Mouse (Mus musculus) liver, embryonic 15.5 days (tissue): Measurements from ENCODE around the gene Lclat1. TPM values are rescaled to one million over a fixed set of nuclear protein-coding genes. Genes with fewer than 3 reads are reported as not detected.

ENCODE experiments used
- ATAC-seq: fragments of 200-750 bp; cut with Nextera tagmentation; 2 replicates; pipeline ENCODE4 v1.8.0; 2017; ENCODE audit warnings: moderate number of reproducible peaks, mild to moderate bottlenecking, moderate library complexity; ENCODE audit not compliant: insufficient read depth
- H3K27ac ChIP-seq: fragments of 300-500 bp; sonication (generic); replicated peaks from 2 replicates; pipeline ENCODE4 v1.5.1; 2015; ENCODE audit warnings: mild to moderate bottlenecking, inconsistent platforms
- H3K27me3 ChIP-seq: fragments of 300-500 bp; sonication (generic); 2 replicates; pipeline ENCODE4 v1.6.1; 2015; ENCODE audit warnings: mild to moderate bottlenecking, inconsistent platforms
- H3K36me3 ChIP-seq: fragments of 300-500 bp; sonication (generic); replicated peaks from 2 replicates; pipeline ENCODE4 v1.6.1; 2015; ENCODE audit warnings: moderate library complexity, mild to moderate bottlenecking, inconsistent platforms
- H3K4me1 ChIP-seq: fragments of 300-500 bp; sonication (generic); replicated peaks from 2 replicates; pipeline ENCODE4 v1.6.1; 2015; ENCODE audit warnings: inconsistent platforms
- H3K4me2 ChIP-seq: fragments of 300-500 bp; sonication (generic); 2 replicates; pipeline ENCODE4 v1.6.1; 2015; ENCODE audit warnings: moderate library complexity, mild to moderate bottlenecking, inconsistent platforms
- H3K4me3 ChIP-seq: fragments of 300-500 bp; sonication (generic); replicated peaks from 2 replicates; pipeline ENCODE4 v1.5.1; 2015; ENCODE audit warnings: mild to moderate bottlenecking, inconsistent platforms
- H3K9ac ChIP-seq: fragments of 300-500 bp; sonication (generic); 2 replicates; pipeline ENCODE4 v1.6.1; 2015; ENCODE audit warnings: moderate library complexity, mild to moderate bottlenecking, inconsistent platforms
- H3K9me3 ChIP-seq: fragments of 300-500 bp; sonication (generic); replicated peaks from 2 replicates; pipeline ENCODE4 v1.6.1; 2016; ENCODE audit warnings: inconsistent platforms
- WGBS: fragments of 180-500 bp; shearing (Covaris S2); methylation state at CpG from one replicate; pipeline ENCODE4 v1.1.7; 2015; ENCODE audit warnings: mixed read lengths; ENCODE audit not compliant: insufficient replicate concordance; 5-methylcytosine and 5-hydroxymethylcytosine counted together
- polyA plus RNA-seq: library from polyadenylated mRNA; unstranded; fragments of >200 nt; fragmentation: Nextera tagmentation; extraction: Ambion mirVana; gene quantifications from 2 replicates; pipeline ENCODE4 v1.2.1, GENCODE M21; 2015

The Lclat1 gene
- polyA plus RNA-seq, 1 experiment from 2014 or later = 2.5 TPM

GRCm38 (mm10) chr17:73092103-73093097 lies 15.4 kb upstream of the Lclat1 start:
- H3K4me1 ChIP-seq = peaks cover 2% of the 10 kb centered on the region; the same call in 1 of the 2 replicates
- no peak overlapping the region for H3K4me3 ChIP-seq
- H3K36me3 ChIP-seq = no peaks in the 10 kb centered on the region
- H3K27ac ChIP-seq = no peak overlapping the region
- ATAC-seq = no peak
- H3K4me2 ChIP-seq = no peak overlapping the region
- no peaks in the 10 kb centered on the region for H3K9me3 ChIP-seq
- H3K9ac ChIP-seq = no peak overlapping the region
- H3K27me3 ChIP-seq = 0 out of 2 replicates have a peak, but pooled peaks cover 5% of the 10 kb centered on the region
- WGBS = 67% methylated on average over 12 of the region's 12 CpGs

GRCm38 (mm10) chr17:73095070-73095469 lies 12.7 kb upstream of the Lclat1 start:
- no peaks in the 10 kb centered on the region for H3K9me3 ChIP-seq
- no peak overlapping the region for H3K4me2 ChIP-seq
- H3K27ac ChIP-seq = no peak overlapping the region
- 27% methylated on average over 11 of the region's 11 CpGs for WGBS
- no peaks in the 10 kb centered on the region for H3K4me1 ChIP-seq
- no peaks in the 10 kb centered on the region for H3K36me3 ChIP-seq
- H3K27me3 ChIP-seq = 0 out of 2 replicates have a peak, but pooled peaks cover 5% of the 10 kb centered on the region
- H3K9ac ChIP-seq = no peak overlapping the region
- no peak overlapping the region for H3K4me3 ChIP-seq
- no peak for ATAC-seq

- Histone ChIP-seq H3K9ac (no peak overlapping the region), H3K27ac (no peak overlapping the region), H3K27me3 (0 out of 2 replicates have a peak, but pooled peaks cover 5% of the 10 kb centered on the region), H3K36me3 (no peaks in the 10 kb centered on the region), H3K4me3 (no peak overlapping the region), H3K9me3 (no peaks in the 10 kb centered on the region), H3K4me1 (no peaks in the 10 kb centered on the region), H3K4me2 (no peak overlapping the region)
- 71% methylated on average over 8 of the region's 8 CpGs for WGBS
- no peak for ATAC-seq
These were observed 12.2 kb upstream of the Lclat1 start for GRCm38 (mm10) chr17:73095585-73095984.

- no peak overlapping the region for H3K4me3 ChIP-seq
- no peaks in the 10 kb centered on the region for H3K9me3 ChIP-seq
- ATAC-seq = no peak
- no peak overlapping the region for H3K9ac ChIP-seq
- 0 out of 2 replicates have a peak, but pooled peaks cover 5% of the 10 kb centered on the region for H3K27me3 ChIP-seq
- no peaks in the 10 kb centered on the region for H3K4me1 ChIP-seq
- H3K36me3 ChIP-seq = no peaks in the 10 kb centered on the region
- no peak overlapping the region for H3K4me2 ChIP-seq
- no peak overlapping the region for H3K27ac ChIP-seq
- 14% methylated on average over 5 of the region's 5 CpGs for WGBS
These were observed 11.3 kb upstream of the Lclat1 start for GRCm38 (mm10) chr17:73096484-73096883.

GRCm38 (mm10) chr17:73098636-73099035 lies 9.1 kb upstream of the Lclat1 start:
- H3K4me1 ChIP-seq = no peaks in the 10 kb centered on the region
- no peak overlapping the region for H3K27ac ChIP-seq
- H3K9me3 ChIP-seq = no peaks in the 10 kb centered on the region
- WGBS = 42% methylated on average over 1 of the region's 1 CpGs
- 0 out of 2 replicates have a peak, but pooled peaks cover 5% of the 10 kb centered on the region for H3K27me3 ChIP-seq
- no peak for ATAC-seq
- no peaks in the 10 kb centered on the region for H3K36me3 ChIP-seq
- H3K4me2 ChIP-seq = no peak overlapping the region
- H3K9ac ChIP-seq = no peak overlapping the region
- H3K4me3 ChIP-seq = no peak overlapping the region

GRCm38 (mm10) chr17:73100396-73100795 lies 7.4 kb upstream of the Lclat1 start:
- no peak for ATAC-seq
- 74% methylated on average over 5 of the region's 5 CpGs for WGBS

GRCm38 (mm10) chr17:73102538-73102937 lies 5.2 kb upstream of the Lclat1 start:
- no peak overlapping the region for H3K4me2 ChIP-seq
- 49% methylated on average over 4 of the region's 4 CpGs for WGBS
- H3K27ac ChIP-seq = no peak overlapping the region
- no peaks in the 10 kb centered on the region for H3K36me3 ChIP-seq
- no peak overlapping the region for H3K4me3 ChIP-seq
- no peak for ATAC-seq
- H3K27me3 ChIP-seq = peaks cover 8% of the 10 kb centered on the region
- no peaks in the 10 kb centered on the region for H3K9me3 ChIP-seq
- no peak overlapping the region for H3K9ac ChIP-seq
- H3K4me1 ChIP-seq = 0 out of 2 replicates have a peak, but pooled peaks cover 4% of the 10 kb centered on the region

More at GRCm38 (mm10) chr17:73100396-73100795, 7.4 kb upstream of the Lclat1 start:
- H3K36me3 ChIP-seq = no peaks in the 10 kb centered on the region
- no peak overlapping the region for H3K4me2 ChIP-seq
- no peaks in the 10 kb centered on the region for H3K9me3 ChIP-seq
- no peaks in the 10 kb centered on the region for H3K4me1 ChIP-seq
- no peaks in the 10 kb centered on the region; the same call in 1 of the 2 replicates for H3K27me3 ChIP-seq
- H3K9ac ChIP-seq = no peak overlapping the region
- H3K27ac ChIP-seq = no peak overlapping the region
- H3K4me3 ChIP-seq = no peak overlapping the region

- 2% methylated on average over 35 of the region's 35 CpGs for WGBS
- peak overlapping the region; percentile 67 for H3K9ac ChIP-seq
- ATAC-seq = peak; percentile 16
- H3K4me2 ChIP-seq = peak overlapping the region; percentile 97
- H3K4me3 ChIP-seq = peak overlapping the region; percentile 77
- H3K36me3 ChIP-seq = no peaks in the 10 kb centered on the region
- H3K4me1 ChIP-seq = peaks cover 19% of the 10 kb centered on the region
- peak overlapping the region; percentile 24; the same call in 1 of the 2 replicates for H3K27ac ChIP-seq
- H3K27me3 ChIP-seq = peaks cover 8% of the 10 kb centered on the region
- H3K9me3 ChIP-seq = no peaks in the 10 kb centered on the region
These were observed 544 bp downstream of the Lclat1 start for GRCm38 (mm10) chr17:73108170-73108887.

GRCm38 (mm10) chr17:73108888-73109259 lies 1.1 kb downstream of the Lclat1 start:
- 61% methylated on average over 7 of the region's 7 CpGs for WGBS
- peaks cover 19% of the 10 kb centered on the region for H3K4me1 ChIP-seq
- no peaks in the 10 kb centered on the region for H3K36me3 ChIP-seq
- H3K4me3 ChIP-seq = peak overlapping the region; percentile 77
- H3K27ac ChIP-seq = no peak overlapping the region
- no peak overlapping the region for H3K9ac ChIP-seq
- peaks cover 8% of the 10 kb centered on the region for H3K27me3 ChIP-seq
- H3K4me2 ChIP-seq = peak overlapping the region; percentile 97
- no peak for ATAC-seq
- no peaks in the 10 kb centered on the region for H3K9me3 ChIP-seq

GRCm38 (mm10) chr17:73112128-73112527 lies 4.3 kb downstream of the Lclat1 start:
- H3K36me3 ChIP-seq = no peaks in the 10 kb centered on the region
- H3K4me3 ChIP-seq = no peak overlapping the region
- H3K9me3 ChIP-seq = no peaks in the 10 kb centered on the region
- no peak for ATAC-seq
- no peak overlapping the region for H3K9ac ChIP-seq
- H3K27me3 ChIP-seq = no peaks in the 10 kb centered on the region
- H3K27ac ChIP-seq = no peak overlapping the region
- H3K4me2 ChIP-seq = no peak overlapping the region
- 66% methylated on average over 7 of the region's 7 CpGs for WGBS
- peaks cover 19% of the 10 kb centered on the region for H3K4me1 ChIP-seq

GRCm38 (mm10) chr17:73112601-73113000 lies 4.8 kb downstream of the Lclat1 start:
- 51% methylated on average over 6 of the region's 6 CpGs for WGBS
- no peaks in the 10 kb centered on the region for H3K27me3 ChIP-seq
- no peaks in the 10 kb centered on the region for H3K36me3 ChIP-seq
- no peak overlapping the region for H3K4me2 ChIP-seq
- no peak overlapping the region for H3K4me3 ChIP-seq
- no peak for ATAC-seq
- no peaks in the 10 kb centered on the region for H3K9me3 ChIP-seq
- H3K9ac ChIP-seq = no peak overlapping the region
- no peak overlapping the region for H3K27ac ChIP-seq
- peaks cover 14% of the 10 kb centered on the region for H3K4me1 ChIP-seq
